Mouse (Mus musculus): ENCODE data around the gene Rps27l. TPM values are rescaled to one million over a fixed set of nuclear protein-coding genes. Genes with fewer than 3 reads are reported as not detected.
A peak's percentile ranks its signal among the peaks of the same experiment; 100 is the strongest.

Rps27l gene
- total RNA-seq, 2 experiments from 2014 or later = 41.6 to 49.4 TPM

DNA sequence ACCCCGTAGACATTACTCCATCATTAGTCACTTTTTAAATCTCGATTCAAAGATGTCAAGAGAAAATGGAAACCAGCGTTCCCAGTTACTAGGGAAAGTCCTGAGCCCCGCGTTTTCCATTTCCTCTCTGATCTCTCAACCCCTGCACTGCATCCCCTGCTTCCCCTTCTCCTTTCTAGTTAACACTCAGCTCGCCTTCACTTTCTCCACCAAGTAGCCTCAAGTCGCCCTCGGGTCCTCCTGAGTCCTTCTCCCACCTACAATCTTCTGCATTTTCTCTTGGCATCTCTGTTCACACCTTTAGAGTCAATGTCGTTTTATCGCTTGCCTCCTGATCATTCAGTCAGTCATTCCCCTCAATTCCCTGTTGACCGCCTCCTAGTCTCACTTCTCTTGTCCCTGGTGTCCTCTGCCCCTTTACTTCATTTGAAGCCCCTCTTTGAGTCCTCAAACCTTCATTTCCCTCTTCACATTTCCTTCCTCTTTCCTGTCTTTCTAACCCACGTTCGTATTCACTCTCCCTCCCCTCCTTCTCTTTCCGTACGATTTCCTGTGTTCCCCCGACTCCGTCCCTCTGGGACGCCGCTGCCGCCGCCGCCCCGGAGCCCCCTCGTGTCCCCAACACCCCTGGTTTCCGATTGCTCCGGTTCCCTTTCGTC lies 27.1 kb upstream of the Rps27l start:
- intact Hi-C loops (cut with DNase I) = loop anchor here (10.0 kb wide), 1 partner anchor 54 kb away; no protein-coding TSS in a partner anchor
- DNase-seq (ENCODE audit: extremely low spot score in 1 of 2, low spot score in 2 of 2) = no peak

DNA sequence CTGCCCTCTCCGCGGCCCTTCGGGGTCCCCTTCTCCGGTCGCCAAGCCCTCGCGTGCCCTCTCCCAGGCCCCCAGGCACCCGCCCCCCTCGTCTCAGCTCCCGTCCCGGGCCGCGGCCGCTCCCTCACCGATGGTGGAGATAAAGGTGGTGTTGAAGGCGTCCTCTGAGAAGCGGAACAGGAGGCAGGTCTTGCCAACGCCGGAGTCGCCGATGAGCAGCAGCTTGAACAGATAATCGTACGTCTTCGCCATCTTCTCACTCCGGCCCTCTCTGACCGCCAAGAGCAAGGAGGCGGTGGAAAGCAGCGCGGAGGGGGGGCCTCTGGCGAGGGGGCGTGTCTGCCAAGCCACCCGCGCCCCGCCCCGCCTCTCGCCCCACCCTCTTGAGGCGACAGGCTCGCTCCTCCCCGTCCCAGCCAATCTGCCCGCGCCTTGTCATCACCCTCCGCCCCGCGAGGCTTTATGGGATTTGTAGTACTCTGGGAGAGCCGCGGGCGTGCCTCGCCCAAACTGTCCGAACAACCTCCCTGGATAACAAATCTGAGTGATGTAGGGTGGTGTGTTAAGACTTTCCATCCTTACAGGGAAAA lies 26.4 kb upstream of the Rps27l start, which contains the start of gene Rab8b:
Rab8b (minus strand) TSS at position 306 of the 590 bp plus-strand sequence.
- intact Hi-C loops (cut with DNase I) = loop anchor here (10.0 kb wide), 1 partner anchor 55 kb away; no protein-coding TSS in a partner anchor

DNA sequence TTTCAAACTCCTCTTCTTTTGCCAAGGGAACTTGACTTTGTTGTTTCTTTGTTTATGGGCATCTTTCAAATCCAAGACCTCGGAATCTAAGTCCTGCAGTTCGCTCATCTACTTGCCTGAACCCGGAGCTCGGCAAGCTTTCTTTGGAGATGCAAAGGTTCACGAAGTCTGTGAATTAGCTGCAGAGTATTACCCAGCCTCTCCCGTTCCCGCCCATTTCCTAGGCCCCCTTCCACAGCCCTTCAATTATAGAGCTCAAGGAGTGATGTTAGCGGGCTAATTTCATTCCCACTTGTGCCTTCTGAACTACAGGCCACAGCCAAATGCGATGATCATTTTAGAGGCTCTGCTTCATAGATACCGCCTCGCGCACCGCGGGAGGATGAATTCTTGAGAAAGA lies 25.9 kb upstream of the Rps27l start:
- DNase-seq (ENCODE audit: extremely low spot score in 1 of 2, low spot score in 2 of 2) = no peak
- intact Hi-C loops (cut with DNase I) = loop anchor here (10.0 kb wide), 1 partner anchor 55 kb away; no protein-coding TSS in a partner anchor

More for the DNA sequence above, 26.4 kb upstream of the Rps27l start, which contains the start of gene Rab8b:
- peak; percentile 94 to 99 for DNase-seq (ENCODE audit: extremely low spot score in 1 of 2, low spot score in 2 of 2)

DNA sequence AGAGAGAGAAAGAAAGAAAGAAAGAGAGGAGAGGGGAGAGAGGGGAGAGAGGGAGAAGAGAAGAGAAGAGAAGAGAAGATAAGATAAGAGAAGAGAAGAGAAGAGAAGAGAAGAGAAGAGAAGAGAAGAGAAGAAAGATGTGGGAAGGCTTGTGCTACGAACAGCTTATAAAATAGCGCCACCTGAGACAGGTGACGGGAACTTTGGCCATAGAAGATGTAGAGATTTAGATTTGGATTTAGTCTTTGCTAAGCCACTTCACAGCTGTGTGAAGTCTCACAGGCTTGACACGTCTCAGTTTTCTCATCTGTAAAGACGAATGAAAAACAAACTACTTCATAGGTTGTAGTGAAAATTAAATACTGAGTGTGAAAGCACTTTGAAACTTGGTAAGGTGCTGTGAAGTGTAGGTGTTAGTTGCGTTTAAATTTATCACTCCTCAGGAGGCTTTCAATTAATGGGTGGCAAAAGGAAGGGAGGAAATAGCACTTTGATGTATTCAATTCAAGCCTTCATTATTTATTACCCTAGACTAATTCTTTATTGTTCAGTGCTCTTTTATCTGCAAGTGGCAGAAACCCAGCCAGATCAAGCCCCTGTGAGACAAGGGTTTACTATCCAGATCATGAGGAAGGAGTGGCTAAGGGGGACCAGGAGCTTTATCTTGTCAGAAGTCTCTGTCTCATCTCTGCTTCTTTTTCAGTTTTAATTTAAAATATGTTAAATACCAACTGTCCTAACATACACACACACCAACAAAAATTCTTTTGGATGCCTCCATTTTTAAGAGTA lies 25.2 kb upstream of the Rps27l start:
- DNase-seq (ENCODE audit: extremely low spot score in 1 of 2, low spot score in 2 of 2) = no peak
- intact Hi-C loops (cut with DNase I) = no loop called here

DNA sequence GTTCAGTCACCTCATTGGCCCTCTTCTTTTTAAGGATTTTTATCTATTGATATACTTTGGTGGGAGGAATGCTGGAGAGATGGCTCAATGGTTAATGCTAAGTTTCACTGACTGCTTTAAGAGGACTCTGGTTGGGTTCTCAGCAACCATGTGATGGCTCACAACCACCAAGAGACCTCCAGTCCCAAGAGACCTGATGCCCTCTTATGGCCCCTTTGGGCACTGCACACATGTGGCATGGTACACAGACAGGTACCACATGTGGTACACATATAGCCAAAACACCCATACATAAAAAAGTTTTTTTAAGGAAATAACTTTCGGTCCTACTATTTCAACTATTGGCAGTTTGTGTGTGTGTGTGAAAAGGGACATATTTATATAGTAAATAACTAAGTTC lies 23.8 kb upstream of the Rps27l start:
- no peak for DNase-seq (ENCODE audit: extremely low spot score in 1 of 2, low spot score in 2 of 2)
- intact Hi-C loops (cut with DNase I) = no loop called here

DNA sequence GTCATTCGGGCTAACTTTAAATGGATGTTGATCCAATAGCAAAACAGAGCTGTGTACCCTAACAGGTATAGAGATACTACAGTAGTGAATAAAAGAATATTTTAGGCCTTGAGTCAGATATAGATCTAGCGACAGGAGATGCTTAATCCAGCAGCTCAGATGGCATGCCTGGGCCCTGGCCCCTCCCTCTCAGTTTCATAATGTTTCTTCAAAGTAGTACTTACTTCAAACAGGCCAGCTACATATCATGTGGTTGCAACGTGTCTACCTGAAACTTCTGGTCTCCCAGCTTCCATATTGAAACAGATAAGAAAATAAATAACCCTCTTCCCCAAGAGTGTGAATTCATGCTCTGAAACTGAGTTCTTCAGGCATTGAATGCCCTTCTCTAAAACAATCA lies 20.0 kb upstream of the Rps27l start:
- DNase-seq (ENCODE audit: extremely low spot score in 1 of 2, low spot score in 2 of 2) = no peak
- intact Hi-C loops (cut with DNase I) = no loop called here

DNA sequence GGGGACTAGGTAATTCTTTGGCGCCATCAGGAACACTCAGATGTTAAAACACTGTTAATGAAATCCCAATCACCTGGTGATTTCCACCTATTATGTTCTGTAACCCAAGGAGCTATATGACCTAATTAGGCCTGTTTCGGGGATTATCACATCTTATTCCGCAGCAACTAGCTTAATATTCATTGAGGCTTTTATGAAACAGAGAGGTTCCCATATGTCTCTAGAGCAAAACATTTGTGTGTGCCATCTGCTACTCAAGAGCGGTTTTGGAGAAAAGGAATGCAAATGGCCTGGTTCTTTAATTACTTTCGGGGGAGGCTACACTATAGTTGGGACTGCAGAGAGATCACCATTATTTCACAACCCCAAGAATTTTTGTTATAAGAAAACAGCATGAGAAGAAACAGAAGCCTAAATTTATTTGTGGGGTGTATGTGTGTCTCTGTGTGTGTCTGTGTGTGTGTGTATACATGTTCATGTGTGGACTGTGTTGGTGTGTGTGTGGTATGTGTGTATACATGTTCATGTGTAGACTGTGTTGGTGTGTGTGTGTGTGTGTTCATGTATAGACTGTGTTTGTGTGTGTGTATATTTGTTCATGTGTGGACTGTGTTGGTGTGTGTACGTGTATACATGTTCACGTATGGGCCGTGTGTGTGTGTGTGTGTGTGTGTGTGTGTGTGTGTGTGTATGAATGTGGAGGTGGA lies 18.0 kb upstream of the Rps27l start:
- intact Hi-C loops (cut with DNase I) = no loop called here
- DNase-seq (ENCODE audit: extremely low spot score in 1 of 2, low spot score in 2 of 2) = peak in 1 of 2 experiments; percentile 36

DNA sequence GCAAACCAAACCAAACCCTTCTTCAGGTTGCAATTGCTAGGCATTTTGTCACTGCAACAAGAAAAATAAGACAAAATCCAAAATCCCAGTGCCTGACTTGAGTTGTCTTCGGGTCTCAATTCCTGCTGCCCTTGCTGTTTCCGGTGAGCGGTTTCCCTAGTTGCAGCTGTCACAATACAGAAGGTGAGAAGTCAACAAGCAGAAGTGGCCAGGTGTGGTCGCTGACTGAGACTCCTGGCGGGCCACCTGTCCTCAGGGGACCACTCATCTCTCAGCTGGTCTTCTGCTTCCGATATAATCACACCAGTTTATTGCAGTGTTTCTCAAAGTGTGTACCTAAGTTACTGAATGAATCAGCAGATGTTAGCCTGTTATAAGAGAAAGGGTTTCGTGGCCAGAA lies 15.5 kb upstream of the Rps27l start:
- intact Hi-C loops (cut with DNase I) = loop anchor here (10.0 kb wide), 1 partner anchor 46 kb away; no protein-coding TSS in a partner anchor
- no peak for DNase-seq (ENCODE audit: extremely low spot score in 1 of 2, low spot score in 2 of 2)

DNA sequence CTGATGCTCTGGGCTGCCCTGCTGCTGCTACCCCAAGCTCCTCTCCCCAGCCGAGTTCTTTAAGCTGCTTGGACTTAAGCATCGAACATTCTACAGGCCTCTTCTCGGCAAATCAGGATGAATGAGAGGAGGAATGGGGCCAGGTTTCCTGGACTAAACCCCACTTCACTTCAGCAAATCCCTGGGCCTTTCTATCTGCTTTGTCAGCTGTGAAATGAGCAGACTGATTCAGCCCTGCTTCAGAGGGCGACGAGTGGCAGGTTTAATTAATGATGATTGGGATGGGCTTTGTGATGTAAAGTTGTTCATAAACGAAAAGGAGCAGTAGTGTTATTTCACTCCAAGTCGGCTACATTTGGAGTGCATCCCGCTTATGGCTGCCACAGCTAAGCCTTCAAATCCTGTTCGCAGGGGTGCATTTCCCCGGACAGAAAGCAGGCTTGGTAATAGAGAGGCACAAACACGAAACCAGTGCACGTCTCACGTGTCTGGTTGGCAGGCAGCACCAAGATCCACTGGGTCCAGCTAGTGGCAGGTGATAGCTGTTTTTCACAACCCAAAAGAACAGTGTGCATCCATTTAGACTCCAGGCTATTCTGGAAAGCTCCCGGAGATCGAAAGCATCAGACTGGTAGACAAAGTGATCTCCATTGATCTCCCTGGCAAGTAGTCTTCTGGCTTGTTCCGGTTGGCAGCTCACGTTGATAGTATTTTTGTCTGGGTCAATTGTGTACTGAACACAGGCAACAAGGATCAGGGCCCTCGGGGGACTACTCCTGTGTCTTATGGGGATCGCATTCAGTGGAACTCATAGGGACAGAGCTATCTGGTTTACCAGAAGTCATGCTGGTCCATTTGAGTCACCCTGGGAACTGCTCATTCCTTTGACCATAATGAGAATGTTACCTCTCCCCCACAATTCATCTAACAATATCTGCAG lies 11.7 kb upstream of the Rps27l start:
- intact Hi-C loops (cut with DNase I) = loop anchor here (10.0 kb wide), 1 partner anchor 49 kb away; no protein-coding TSS in a partner anchor
- DNase-seq (ENCODE audit: extremely low spot score in 1 of 2, low spot score in 2 of 2) = no peak

DNA sequence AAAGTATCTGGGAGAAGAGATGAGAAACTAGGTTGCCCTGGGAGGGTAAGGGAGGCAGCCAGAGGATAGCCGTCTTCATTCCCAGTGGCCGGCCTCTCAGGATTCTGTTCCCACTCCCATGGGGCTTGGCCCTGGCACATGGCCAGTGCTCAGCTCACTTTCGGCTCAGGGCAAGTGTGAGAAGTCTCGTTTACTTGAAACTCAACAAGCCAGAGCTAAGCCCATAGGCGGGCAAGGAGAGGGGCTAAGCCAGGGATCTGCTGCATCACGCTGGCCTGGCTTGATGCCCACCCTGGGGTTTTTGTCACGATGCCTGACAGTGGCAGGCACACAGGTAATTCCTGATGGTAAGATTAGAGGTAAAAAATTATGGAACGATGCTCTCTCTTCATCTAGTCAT lies 8.4 kb upstream of the Rps27l start:
- DNase-seq (ENCODE audit: extremely low spot score in 1 of 2, low spot score in 2 of 2) = peak in 1 of 2 experiments; percentile 69
- intact Hi-C loops (cut with DNase I) = loop anchor here (5.0 to 10.0 kb wide), 2 partner anchors 53 to 90 kb away; no protein-coding TSS in a partner anchor

DNA sequence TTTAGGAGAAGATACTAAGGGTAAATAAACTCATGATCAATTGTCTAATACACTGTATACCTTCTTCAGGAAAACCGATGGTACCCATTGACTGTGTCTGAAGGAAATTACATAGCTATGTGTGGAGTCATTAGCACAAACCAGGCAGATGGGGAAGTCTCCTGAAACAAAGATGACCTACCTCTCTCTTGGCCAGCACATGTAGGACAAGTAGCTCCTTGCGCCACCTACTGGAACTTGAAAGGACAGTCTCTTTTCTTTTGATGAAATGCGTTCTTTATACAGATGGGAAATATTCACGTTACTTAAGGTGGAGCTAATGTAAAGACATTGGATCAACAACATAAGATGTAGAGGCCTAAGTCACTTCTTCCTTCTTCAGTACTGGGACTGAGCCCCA lies 7.0 kb upstream of the Rps27l start:
- intact Hi-C loops (cut with DNase I) = loop anchor here (5.0 to 10.0 kb wide), 2 partner anchors 54 to 92 kb away; no protein-coding TSS in a partner anchor
- peak in 1 of 2 experiments; percentile 26 for DNase-seq (ENCODE audit: extremely low spot score in 1 of 2, low spot score in 2 of 2)

DNA sequence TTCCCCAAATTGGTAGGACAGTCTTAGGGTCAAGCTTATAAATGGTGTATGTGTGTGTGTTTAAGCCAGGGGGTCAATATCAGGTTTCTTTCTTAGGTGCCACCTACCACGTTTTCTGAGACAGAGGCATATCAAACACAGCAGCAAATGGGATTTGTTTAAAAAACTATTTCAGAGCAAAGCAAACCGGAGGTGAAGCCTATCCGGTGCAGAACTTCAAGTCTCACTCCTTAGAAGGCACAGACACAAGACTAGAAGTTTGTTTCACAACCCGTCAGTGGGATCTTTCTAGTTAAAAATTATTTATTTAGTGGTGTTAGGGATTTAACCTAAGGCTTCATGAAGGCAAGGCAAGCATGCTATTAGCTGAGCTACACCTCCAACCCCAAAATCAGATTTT lies 725 bp upstream of the Rps27l start:
- intact Hi-C loops (cut with DNase I) = no loop called here
- DNase-seq (ENCODE audit: extremely low spot score in 1 of 2, low spot score in 2 of 2) = no peak

DNA sequence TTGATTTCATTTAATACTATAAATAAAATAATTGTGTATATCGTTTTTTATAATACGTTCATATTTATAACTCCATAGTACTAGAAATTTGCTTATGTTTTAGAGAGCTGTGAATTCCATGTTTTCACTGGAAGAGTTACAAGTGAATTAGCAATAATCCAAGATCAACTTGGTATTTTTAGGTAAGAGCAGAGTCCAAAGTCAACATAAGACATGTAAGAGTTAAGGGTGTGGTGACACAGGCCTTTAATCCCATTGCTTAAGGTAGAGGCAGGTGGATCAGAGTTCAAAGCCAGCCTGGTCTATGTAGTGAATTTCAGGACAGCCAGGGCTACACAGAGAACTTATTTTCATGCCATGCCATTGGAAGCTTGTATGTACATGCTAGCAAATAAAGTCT lies 2.6 kb downstream of the Rps27l start:
- intact Hi-C loops (cut with DNase I) = no loop called here

DNA sequence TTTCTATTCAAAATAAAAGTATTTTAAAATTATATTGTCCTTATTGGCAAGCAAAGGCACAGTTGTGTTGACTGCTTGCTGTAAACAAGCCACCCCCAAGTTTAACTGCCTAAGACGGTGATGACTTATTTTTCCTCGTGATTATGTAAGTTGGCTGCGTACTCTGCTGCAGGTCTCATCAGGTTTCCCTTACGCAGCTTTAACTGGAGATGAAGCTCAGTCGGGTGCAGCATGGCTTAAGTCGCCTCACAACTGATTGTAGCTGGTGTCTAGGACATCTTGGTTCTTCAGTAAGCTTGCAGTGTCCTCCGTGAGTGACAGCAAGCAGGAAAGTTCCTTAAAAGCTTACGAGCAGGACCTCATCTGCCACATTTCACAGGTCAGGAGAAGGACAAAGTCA lies 6.4 kb downstream of the Rps27l start:
- DNase-seq (ENCODE audit: extremely low spot score in 1 of 2, low spot score in 2 of 2) = no peak
- intact Hi-C loops (cut with DNase I) = no loop called here

More for the DNA sequence above, 2.6 kb downstream of the Rps27l start:
- no peak for DNase-seq (ENCODE audit: extremely low spot score in 1 of 2, low spot score in 2 of 2)

DNA sequence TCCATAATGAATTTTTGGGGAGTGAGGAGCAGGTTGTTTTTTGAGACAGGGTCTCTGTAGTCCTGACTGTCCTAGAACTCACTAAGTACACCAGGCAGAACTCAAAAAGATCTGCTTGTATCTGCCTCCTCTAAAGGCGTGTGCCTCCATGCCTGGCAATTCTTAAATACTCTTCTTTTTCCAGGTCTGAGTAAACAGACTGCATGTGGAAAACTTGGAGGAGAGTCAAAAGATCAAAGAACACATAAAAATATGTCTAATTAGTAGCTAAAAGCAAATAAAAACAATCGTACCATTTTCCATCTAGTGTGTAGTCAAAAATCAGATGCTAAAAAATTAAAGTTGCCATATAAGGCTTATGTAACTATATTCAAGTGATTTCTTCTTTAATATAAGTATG lies 7.0 kb downstream of the Rps27l start:
- intact Hi-C loops (cut with DNase I) = no loop called here
- DNase-seq (ENCODE audit: extremely low spot score in 1 of 2, low spot score in 2 of 2) = no peak

DNA sequence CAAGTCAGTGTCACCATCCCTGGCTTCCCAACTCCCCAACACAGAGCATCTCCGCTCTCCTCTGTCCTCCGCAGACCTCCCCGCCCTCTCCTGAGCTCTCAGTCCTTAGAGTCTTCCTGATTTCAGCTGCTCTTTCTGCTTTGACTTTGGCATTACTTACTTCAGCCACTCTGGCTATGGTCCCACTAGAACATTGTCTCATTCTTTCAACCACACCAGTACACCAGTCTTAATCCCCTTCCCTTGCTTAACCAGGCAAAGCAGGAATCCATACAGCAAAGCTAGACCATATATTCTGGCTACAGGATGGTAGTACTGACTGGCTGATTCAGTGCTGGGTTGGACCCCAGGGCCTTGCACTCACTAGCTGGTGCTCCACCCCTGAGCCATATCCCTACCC lies 11.6 kb downstream of the Rps27l start:
- no peak for DNase-seq (ENCODE audit: extremely low spot score in 1 of 2, low spot score in 2 of 2)
- intact Hi-C loops (cut with DNase I) = no loop called here

DNA sequence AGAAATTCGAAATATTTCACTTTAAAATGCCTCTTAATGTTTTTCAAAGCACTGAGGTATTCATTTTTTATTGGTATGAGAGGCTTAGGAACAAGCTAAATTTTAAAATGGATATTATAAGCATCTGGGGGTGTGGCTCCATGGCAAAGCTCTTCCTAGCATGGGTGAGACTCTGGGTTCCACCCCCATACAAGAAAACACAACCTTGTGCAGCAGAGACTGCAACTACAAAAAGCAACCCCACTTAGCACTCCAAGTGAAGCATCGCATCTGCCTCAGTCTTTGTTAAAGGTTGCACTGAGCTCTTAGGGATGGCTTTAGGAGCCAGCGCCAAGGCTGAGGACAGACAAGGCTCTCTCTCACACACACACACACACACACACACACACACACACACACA lies 15.6 kb downstream of the Rps27l start:
- intact Hi-C loops (cut with DNase I) = no loop called here
- no peak for DNase-seq (ENCODE audit: extremely low spot score in 1 of 2, low spot score in 2 of 2)

DNA sequence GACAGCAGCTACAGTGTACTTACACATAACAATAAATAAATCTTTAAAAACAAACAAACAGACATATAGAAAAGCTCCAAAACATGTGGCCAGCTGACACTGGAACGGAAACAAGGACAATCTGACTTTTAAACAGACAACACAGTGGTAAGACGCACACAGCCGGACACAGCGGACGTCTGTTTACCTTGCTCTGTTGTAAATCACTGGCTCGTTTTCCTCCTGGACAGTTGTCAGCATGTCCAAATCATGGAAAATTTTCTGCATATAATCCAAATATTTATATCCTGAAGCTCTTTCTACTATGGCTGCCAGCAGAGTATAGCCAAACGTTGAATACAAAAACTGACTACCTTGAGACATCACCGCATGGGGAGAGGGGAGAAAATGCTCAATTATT lies 21.6 kb downstream of the Rps27l start:
- intact Hi-C loops (cut with DNase I) = no loop called here
- no peak for DNase-seq (ENCODE audit: extremely low spot score in 1 of 2, low spot score in 2 of 2)

Data from left cerebral cortex, postnatal 10 days (tissue).